Mouse (Mus musculus): ENCODE results near the gene Furin. TPM values are rescaled to one million over a fixed set of nuclear protein-coding genes. Genes with fewer than 3 reads are reported as not detected.

Furin gene
- polyA plus RNA-seq, 1 experiment from 2014 or later, result 3.9 TPM

DNA sequence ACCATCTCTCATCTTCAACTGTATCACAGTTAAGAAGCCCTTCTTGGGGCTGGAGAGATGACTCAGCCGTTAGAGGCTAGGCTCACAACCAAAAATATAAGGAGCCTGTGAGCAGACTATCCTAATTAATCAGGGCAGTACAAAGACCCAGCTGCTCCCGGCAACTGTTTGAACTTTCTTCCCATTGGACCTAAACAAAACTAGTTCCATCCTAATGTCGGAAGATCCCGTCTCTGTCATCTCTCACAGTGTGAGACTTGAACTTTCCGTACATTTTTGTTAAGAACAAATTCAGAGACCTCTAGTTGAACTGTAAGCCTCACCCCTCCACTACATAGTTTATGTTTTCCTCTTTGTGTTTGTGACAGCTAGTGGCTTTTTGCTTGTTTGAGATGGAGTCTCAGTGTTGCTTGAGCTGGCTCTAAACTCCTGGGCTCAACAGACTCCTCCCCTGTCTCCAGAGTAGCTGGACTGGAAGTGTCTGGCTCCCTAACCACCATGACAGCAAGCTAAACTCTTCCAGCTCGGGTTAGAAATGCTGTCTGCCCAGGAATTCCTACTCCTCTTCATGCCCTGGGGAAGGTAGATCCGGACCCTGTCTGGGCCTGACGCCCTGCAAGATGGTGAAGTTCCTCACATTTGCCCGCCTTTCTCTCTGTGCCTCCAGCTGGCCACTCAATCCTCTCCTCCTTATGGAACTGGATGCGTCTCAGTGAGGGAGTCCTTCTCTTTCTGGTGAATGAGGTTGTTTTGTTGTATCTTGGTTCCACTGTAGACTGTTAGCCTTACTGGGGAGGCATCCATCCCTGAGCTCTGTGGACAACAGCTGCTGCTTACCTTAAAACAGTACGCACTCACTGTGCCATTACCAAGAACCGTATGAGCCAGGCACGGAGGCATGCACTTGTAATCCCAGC lies 57.3 kb downstream of the Furin start:
- H3K27ac ChIP-seq (ENCODE audit: low read length), result no peak overlapping the region
- H3K4me3 ChIP-seq (ENCODE audit: low read depth, low read length), result no peak overlapping the region
- no peak overlapping the region for H3K9ac ChIP-seq (ENCODE audit: low read depth, low read length)
- no peaks in the 10 kb centered on the region for H3K27me3 ChIP-seq (ENCODE audit: control insufficient read depth, insufficient read depth, low read depth, low read length)
- H3K36me3 ChIP-seq (ENCODE audit: control insufficient read depth, insufficient read depth, low read length), result peaks cover 11% of the 10 kb centered on the region; the same call in 1 of the 2 replicates
- no peaks in the 10 kb centered on the region for H3K9me3 ChIP-seq (replicated peaks; ENCODE audit: control insufficient read depth, low read length, poor library complexity, severe bottlenecking)
- no peak overlapping the region for H3K4me2 ChIP-seq (ENCODE audit: low read length)
- peaks cover 6% of the 10 kb centered on the region; the same call in 1 of the 2 replicates for H3K4me1 ChIP-seq (ENCODE audit: control insufficient read depth, insufficient read depth, low read length)
- ATAC-seq, result no peak
- 78% methylated on average over 13 of the region's 13 CpGs for WGBS

DNA sequence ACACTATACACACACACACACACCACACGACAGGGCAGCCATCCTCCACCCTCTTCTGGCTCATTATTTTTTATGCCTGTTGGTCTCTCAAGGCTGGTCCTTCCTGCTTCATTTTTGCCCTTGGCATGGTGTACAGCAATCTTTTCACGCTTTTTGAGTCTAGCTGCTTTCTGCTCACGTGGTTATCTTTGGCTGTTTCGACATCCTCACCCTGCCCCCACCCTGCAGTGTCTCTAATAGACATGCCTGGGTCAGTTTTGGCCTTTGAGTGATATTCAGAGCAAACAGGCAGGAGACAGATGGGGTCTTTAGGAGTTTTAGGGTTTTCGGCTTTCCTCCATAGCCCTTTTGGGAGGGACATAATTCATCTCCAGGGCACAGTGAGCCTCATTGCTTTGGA lies 58.4 kb downstream of the Furin start:
- no peak overlapping the region for H3K27ac ChIP-seq (ENCODE audit: low read length)

DNA sequence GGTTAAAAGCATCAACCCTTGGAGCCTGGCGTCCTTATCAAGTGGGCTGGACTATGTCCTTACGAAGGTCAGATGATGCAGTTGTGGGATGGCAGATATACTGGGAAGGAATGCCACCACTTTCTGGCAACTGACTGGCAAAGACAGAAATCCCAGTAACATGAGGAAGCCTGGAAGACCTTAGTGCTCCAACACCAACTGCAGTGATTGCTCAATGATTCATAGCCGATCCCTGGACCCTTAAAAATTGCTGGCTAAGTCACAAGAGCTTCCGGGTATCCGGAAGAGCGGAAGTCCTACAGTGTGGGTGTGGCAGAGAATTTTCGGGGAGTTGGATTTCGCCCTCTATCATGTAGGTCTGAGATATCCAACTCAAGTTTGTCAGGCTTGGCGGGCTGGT lies 59.1 kb downstream of the Furin start:
- no peaks in the 10 kb centered on the region for H3K9me3 ChIP-seq (replicated peaks; ENCODE audit: control insufficient read depth, low read length, poor library complexity, severe bottlenecking)
- H3K27ac ChIP-seq (ENCODE audit: low read length), result no peak overlapping the region
- H3K36me3 ChIP-seq (ENCODE audit: control insufficient read depth, insufficient read depth, low read length), result peaks cover 3% of the 10 kb centered on the region; the same call in 1 of the 2 replicates
- peaks cover 21% of the 10 kb centered on the region for H3K4me1 ChIP-seq (ENCODE audit: control insufficient read depth, insufficient read depth, low read length)
- no peak overlapping the region for H3K9ac ChIP-seq (ENCODE audit: low read depth, low read length)
- ATAC-seq, result no peak
- no peak overlapping the region for H3K4me3 ChIP-seq (ENCODE audit: low read depth, low read length)
- WGBS, result 96% methylated on average over 9 of the region's 9 CpGs
- no peaks in the 10 kb centered on the region for H3K27me3 ChIP-seq (ENCODE audit: control insufficient read depth, insufficient read depth, low read depth, low read length)
- no peak overlapping the region for H3K4me2 ChIP-seq (ENCODE audit: low read length)

More for the DNA sequence above, 58.4 kb downstream of the Furin start:
- Histone ChIP-seq H3K4me1 (ENCODE audit: control insufficient read depth, insufficient read depth, low read length) (peaks cover 15% of the 10 kb centered on the region), H3K4me2 (ENCODE audit: low read length) (no peak overlapping the region), H3K4me3 (ENCODE audit: low read depth, low read length) (no peak overlapping the region), H3K9ac (ENCODE audit: low read depth, low read length) (no peak overlapping the region), H3K9me3 (replicated peaks; ENCODE audit: control insufficient read depth, low read length, poor library complexity, severe bottlenecking) (no peaks in the 10 kb centered on the region), H3K27me3 (ENCODE audit: control insufficient read depth, insufficient read depth, low read depth, low read length) (no peaks in the 10 kb centered on the region), H3K36me3 (ENCODE audit: control insufficient read depth, insufficient read depth, low read length) (peaks cover 8% of the 10 kb centered on the region; the same call in 1 of the 2 replicates)
- ATAC-seq, result no peak
- WGBS, result 89% methylated on average over 5 of the region's 5 CpGs

DNA sequence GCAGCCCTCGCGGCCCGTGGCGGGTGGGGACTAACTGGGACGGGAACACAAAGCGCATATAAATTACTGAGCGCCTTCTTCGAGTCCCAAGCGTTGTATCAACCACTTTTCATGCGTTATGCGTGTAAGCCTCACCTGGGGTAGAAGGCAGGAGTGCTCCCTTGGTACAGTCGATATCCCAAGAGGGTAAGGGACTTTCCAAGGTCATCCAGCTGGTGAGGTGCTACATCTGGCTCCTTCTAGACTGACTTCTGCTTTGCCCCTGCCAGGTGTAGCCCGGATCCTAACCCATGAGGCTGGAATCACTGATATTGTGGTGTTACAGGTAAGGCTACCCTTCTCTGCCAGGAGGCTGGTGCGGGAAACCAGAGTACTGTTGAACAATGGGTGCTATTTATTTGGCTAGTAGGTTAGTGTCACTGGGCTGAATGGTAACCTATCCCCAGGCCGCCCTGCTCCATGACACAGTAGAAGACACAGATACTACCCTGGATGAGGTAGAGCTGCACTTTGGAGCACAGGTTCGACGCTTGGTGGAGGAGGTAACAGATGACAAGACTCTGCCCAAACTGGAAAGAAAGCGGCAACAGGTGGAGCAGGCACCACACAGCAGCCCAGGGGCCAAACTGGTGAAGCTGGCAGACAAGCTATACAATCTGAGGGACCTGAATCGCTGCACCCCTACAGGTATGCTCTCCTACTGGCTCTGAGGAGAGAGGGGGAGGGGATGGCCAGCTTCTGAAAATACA lies 61.8 kb downstream of the Furin start:
- Histone ChIP-seq H3K27me3 (ENCODE audit: control insufficient read depth, insufficient read depth, low read depth, low read length) (no peaks in the 10 kb centered on the region), H3K4me3 (ENCODE audit: low read depth, low read length) (peak overlapping the region; percentile 51), H3K9ac (ENCODE audit: low read depth, low read length) (peak overlapping the region; percentile 80), H3K4me2 (ENCODE audit: low read length) (peak overlapping the region; percentile 92), H3K27ac (ENCODE audit: low read length) (peak overlapping the region; percentile 81), H3K4me1 (ENCODE audit: control insufficient read depth, insufficient read depth, low read length) (peaks cover 37% of the 10 kb centered on the region), H3K9me3 (replicated peaks; ENCODE audit: control insufficient read depth, low read length, poor library complexity, severe bottlenecking) (no peaks in the 10 kb centered on the region), H3K36me3 (ENCODE audit: control insufficient read depth, insufficient read depth, low read length) (no peaks in the 10 kb centered on the region)
- WGBS, result 26% methylated on average over 19 of the region's 19 CpGs
- peak; percentile 7; the same call in 1 of the 2 replicates for ATAC-seq

DNA sequence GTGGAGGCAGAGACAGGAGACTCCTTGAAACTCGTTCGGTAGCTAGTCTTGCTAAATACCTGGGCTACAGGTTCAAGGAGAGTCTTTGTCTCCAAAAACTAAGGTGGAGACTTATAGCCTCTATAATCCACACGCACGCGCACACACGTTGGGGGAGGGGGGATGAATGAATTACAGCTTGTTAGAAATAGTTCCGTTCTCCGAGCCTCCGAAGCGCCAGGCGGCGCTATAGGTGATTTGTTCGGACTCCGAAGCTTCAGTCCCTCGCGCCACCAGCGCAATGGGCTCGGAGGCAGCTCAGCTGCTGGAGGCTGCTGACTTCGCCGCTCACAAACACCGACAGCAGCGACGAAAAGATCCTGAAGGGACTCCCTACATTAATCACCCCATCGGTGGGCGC lies 62.4 kb downstream of the Furin start, which contains the start of gene Hddc3:
TSS of gene Hddc3 (plus strand) at position 247 of the 400 bp plus-strand sequence.
- 2% methylated on average over 25 of the region's 25 CpGs for WGBS
- ATAC-seq, result peak; percentile 21
- peak within 1 kb of the TSS; percentile 81 for H3K27ac ChIP-seq (ENCODE audit: low read length)

DNA sequence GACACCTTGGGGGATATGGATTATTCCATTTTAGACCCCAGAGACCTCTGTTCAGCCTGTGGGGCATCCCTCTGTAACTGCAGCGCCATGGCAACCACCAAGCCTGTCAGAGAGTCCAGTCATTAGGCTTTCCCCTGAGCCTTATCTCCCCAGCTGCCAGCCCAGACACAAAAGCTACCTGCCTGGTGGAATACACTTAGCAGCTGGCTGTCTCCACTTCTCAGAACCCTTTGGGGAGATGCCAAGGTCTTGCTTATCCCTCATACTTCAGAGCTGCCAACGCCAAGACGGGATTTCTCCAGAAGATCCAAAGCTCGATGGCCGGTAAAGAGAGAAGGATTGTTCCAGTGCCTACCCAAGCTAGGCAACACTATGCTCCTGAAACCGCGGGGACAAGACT lies 63.4 kb downstream of the Furin start:
- peaks cover 2% of the 10 kb centered on the region; the same call in 1 of the 2 replicates for H3K36me3 ChIP-seq (ENCODE audit: control insufficient read depth, insufficient read depth, low read length)
- H3K9ac ChIP-seq (ENCODE audit: low read depth, low read length), result no peak overlapping the region
- peaks cover 48% of the 10 kb centered on the region for H3K4me1 ChIP-seq (ENCODE audit: control insufficient read depth, insufficient read depth, low read length)
- no peaks in the 10 kb centered on the region for H3K9me3 ChIP-seq (replicated peaks; ENCODE audit: control insufficient read depth, low read length, poor library complexity, severe bottlenecking)
- H3K4me2 ChIP-seq (ENCODE audit: low read length), result no peak overlapping the region
- no peak overlapping the region for H3K27ac ChIP-seq (ENCODE audit: low read length)
- no peaks in the 10 kb centered on the region for H3K27me3 ChIP-seq (ENCODE audit: control insufficient read depth, insufficient read depth, low read depth, low read length)
- 59% methylated on average over 7 of the region's 7 CpGs for WGBS
- ATAC-seq, result no peak
- H3K4me3 ChIP-seq (ENCODE audit: low read depth, low read length), result no peak overlapping the region

More for the DNA sequence above, 62.4 kb downstream of the Furin start, which contains the start of gene Hddc3:
- no peaks in the 10 kb centered on the region for H3K9me3 ChIP-seq (replicated peaks; ENCODE audit: control insufficient read depth, low read length, poor library complexity, severe bottlenecking)
- peaks cover 43% of the 10 kb centered on the region for H3K4me1 ChIP-seq (ENCODE audit: control insufficient read depth, insufficient read depth, low read length)
- H3K27me3 ChIP-seq (ENCODE audit: control insufficient read depth, insufficient read depth, low read depth, low read length), result no peaks in the 10 kb centered on the region
- peak within 1 kb of the TSS; percentile 51 for H3K4me3 ChIP-seq (ENCODE audit: low read depth, low read length)
- peak within 1 kb of the TSS; percentile 92 for H3K4me2 ChIP-seq (ENCODE audit: low read length)
- H3K9ac ChIP-seq (ENCODE audit: low read depth, low read length), result peak within 1 kb of the TSS; percentile 80
- no peaks in the 10 kb centered on the region for H3K36me3 ChIP-seq (ENCODE audit: control insufficient read depth, insufficient read depth, low read length)

DNA sequence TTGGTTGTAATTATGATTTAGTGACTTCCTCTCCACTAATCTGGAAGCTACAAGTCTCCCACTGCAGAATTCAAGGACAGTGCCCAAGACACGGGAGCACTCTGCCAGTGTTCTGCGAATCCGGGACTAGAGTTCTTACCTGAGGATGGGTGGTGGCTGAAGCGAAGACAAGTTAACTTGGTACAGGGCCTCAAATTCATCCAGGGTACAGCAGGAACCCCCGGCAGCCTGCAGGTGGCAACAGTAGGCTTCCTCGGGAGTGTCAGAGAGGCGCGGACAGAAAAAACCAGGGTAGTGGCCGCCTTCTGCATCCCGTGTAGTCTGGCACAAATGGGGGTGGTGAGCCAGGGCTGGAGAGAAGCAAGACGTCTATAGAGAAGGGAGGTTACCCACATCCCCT lies 64.4 kb downstream of the Furin start, which contains the start of gene Unc45a:
TSS of gene Unc45a (minus strand) at position 213 of the 400 bp plus-strand sequence.
- Histone ChIP-seq H3K9ac (ENCODE audit: low read depth, low read length) (peak within 1 kb of the TSS; percentile 62), H3K36me3 (ENCODE audit: control insufficient read depth, insufficient read depth, low read length) (peaks cover 10% of the 10 kb centered on the region), H3K27ac (ENCODE audit: low read length) (peak within 1 kb of the TSS; percentile 85), H3K27me3 (ENCODE audit: control insufficient read depth, insufficient read depth, low read depth, low read length) (no peaks in the 10 kb centered on the region), H3K4me3 (ENCODE audit: low read depth, low read length) (peak within 1 kb of the TSS; percentile 49), H3K4me2 (ENCODE audit: low read length) (peak within 1 kb of the TSS; percentile 93), H3K9me3 (replicated peaks; ENCODE audit: control insufficient read depth, low read length, poor library complexity, severe bottlenecking) (no peaks in the 10 kb centered on the region), H3K4me1 (ENCODE audit: control insufficient read depth, insufficient read depth, low read length) (peaks cover 48% of the 10 kb centered on the region)
- WGBS, result under 1% methylated on average over 11 of the region's 11 CpGs
- peak; percentile 43 for ATAC-seq

DNA sequence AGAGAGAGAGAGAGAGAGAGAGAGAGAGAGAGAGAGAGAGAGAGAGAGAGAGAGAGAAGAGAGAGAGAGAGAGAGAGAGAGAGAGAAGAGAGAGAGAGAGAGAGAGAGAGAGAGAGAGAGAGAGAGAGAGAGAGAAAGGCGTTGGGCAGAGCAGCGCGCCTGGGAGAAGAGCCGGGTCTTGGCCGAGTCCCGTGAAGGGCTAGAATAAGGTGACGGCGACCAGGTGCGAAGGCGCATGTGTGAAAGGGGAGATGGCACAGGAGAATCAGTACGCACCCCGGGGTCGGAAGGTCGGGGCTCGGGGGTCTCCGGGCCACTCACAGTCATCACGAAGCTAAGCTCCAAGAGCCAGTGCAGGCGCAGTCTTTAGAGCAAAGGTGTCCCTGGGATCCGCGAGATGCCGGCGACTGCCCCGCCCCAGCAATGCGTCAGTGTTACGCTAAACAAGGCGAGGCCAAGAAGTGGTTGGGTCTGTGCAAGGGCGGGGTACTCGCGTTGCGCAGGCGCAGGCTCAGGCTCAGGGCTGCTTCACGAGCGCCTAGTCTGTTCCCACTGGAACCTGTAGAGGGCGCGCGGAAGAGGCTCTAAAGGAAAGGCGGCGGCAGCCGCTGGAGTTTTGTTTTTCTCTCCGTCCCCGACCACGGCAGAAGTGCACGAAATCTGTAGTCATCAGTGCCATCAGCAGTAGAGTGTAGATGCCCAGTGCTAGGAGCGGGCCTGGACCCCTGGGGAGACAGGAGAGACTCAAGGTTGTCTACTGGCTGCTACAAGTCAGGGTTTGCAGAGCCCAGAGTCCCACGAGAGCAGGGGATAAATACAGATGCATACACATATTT lies 65.2 kb downstream of the Furin start:
- peaks cover 48% of the 10 kb centered on the region for H3K4me1 ChIP-seq (ENCODE audit: control insufficient read depth, insufficient read depth, low read length)

More for the DNA sequence above, 65.2 kb downstream of the Furin start:
- peak; percentile 97 for ATAC-seq
- peak overlapping the region; percentile 49 for H3K4me3 ChIP-seq (ENCODE audit: low read depth, low read length)
- no peaks in the 10 kb centered on the region for H3K9me3 ChIP-seq (replicated peaks; ENCODE audit: control insufficient read depth, low read length, poor library complexity, severe bottlenecking)
- H3K4me2 ChIP-seq (ENCODE audit: low read length), result peak overlapping the region; percentile 93
- H3K27me3 ChIP-seq (ENCODE audit: control insufficient read depth, insufficient read depth, low read depth, low read length), result no peaks in the 10 kb centered on the region
- H3K36me3 ChIP-seq (ENCODE audit: control insufficient read depth, insufficient read depth, low read length), result peaks cover 16% of the 10 kb centered on the region
- peak overlapping the region; percentile 62 for H3K9ac ChIP-seq (ENCODE audit: low read depth, low read length)
- under 1% methylated on average over 45 of the region's 45 CpGs for WGBS
- H3K27ac ChIP-seq (ENCODE audit: low read length), result peak overlapping the region; percentile 85
